Mouse (Mus musculus) embryonic facial prominence, embryonic 15.5 days (tissue): ENCODE data around the gene Hoxa9. TPM values are rescaled to one million over a fixed set of nuclear protein-coding genes. Genes with fewer than 3 reads are reported as not detected.

Source experiments
- ATAC-seq: fragments of 200-750 bp; cut with Nextera tagmentation; 2 replicates; pipeline ENCODE4 v1.8.0; 2017; ENCODE audit warnings: low read depth, moderate TSS enrichment; ENCODE audit not compliant: insufficient number of reproducible peaks, low FRiP score, low TSS enrichment
- H3K27ac ChIP-seq: fragments of 300-500 bp; sonication (generic); replicated peaks from 2 replicates; pipeline ENCODE4 v1.5.1; 2015; ENCODE audit warnings: mild to moderate bottlenecking, inconsistent platforms
- H3K27me3 ChIP-seq: fragments of 300-500 bp; sonication (generic); 2 replicates; pipeline ENCODE4 v1.6.1; 2015; ENCODE audit warnings: inconsistent platforms
- H3K36me3 ChIP-seq: fragments of 300-500 bp; sonication (generic); 2 replicates; pipeline ENCODE4 v1.6.1; 2015; ENCODE audit warnings: mild to moderate bottlenecking, inconsistent platforms
- H3K4me1 ChIP-seq: fragments of 300-500 bp; sonication (generic); 2 replicates; pipeline ENCODE4 v1.6.1; 2015; ENCODE audit warnings: inconsistent platforms
- H3K4me2 ChIP-seq: fragments of 300-500 bp; sonication (generic); replicated peaks from 2 replicates; pipeline ENCODE4 v1.6.1; 2015; ENCODE audit warnings: mild to moderate bottlenecking, inconsistent platforms
- H3K4me3 ChIP-seq: fragments of 300-500 bp; sonication (generic); replicated peaks from 2 replicates; pipeline ENCODE4 v1.5.1; 2015; ENCODE audit warnings: mild to moderate bottlenecking, inconsistent platforms
- H3K9ac ChIP-seq: fragments of 300-500 bp; sonication (generic); 2 replicates; pipeline ENCODE4 v1.6.1; 2015; ENCODE audit warnings: inconsistent platforms
- H3K9me3 ChIP-seq: fragments of 300-500 bp; sonication (generic); replicated peaks from 2 replicates; pipeline ENCODE4 v1.6.1; 2016; ENCODE audit warnings: inconsistent platforms
- WGBS: fragments of 180-500 bp; shearing (Covaris S2); methylation state at CpG from one replicate; pipeline ENCODE4 v1.1.7; 2015; 5-methylcytosine and 5-hydroxymethylcytosine counted together
- polyA plus RNA-seq: library from polyadenylated mRNA; unstranded; fragments of >200 nt; fragmentation: Nextera tagmentation; extraction: Ambion mirVana; gene quantifications from 2 replicates; pipeline ENCODE4 v1.2.1, GENCODE M21; 2015

Gene Hoxa9
- polyA plus RNA-seq, 1 experiment from 2014 or later = 0.13 TPM

GRCm38 (mm10) chr6:52240389-52241000, 9.6 kb upstream of the Hoxa9 start, which contains the start of gene Hoxa10:
Hoxa10 (minus strand) TSS chr6:52240854.
- Histone ChIP-seq H3K27ac (no peak within 1 kb of the TSS), H3K4me3 (peak within 1 kb of the TSS; percentile 24), H3K36me3 (no peaks in the 10 kb centered on the region), H3K4me1 (peaks cover 14% of the 10 kb centered on the region), H3K4me2 (peak within 1 kb of the TSS; percentile 34), H3K27me3 (peaks cover 97% of the 10 kb centered on the region), H3K9ac (no peak within 1 kb of the TSS), H3K9me3 (no peaks in the 10 kb centered on the region)
- no peak for ATAC-seq
- WGBS = 2% methylated on average over 35 of the region's 35 CpGs

GRCm38 (mm10) chr6:52239625-52240388, 8.9 kb upstream of the Hoxa9 start:
- Histone ChIP-seq H3K36me3 (no peaks in the 10 kb centered on the region), H3K4me2 (peak overlapping the region; percentile 34), H3K9me3 (no peaks in the 10 kb centered on the region), H3K4me3 (peak overlapping the region; percentile 24), H3K27me3 (peaks cover 97% of the 10 kb centered on the region), H3K9ac (no peak overlapping the region), H3K27ac (no peak overlapping the region), H3K4me1 (peaks cover 10% of the 10 kb centered on the region)
- no peak for ATAC-seq
- 2% methylated on average over 30 of the region's 30 CpGs for WGBS

GRCm38 (mm10) chr6:52238976-52239375, 8.1 kb upstream of the Hoxa9 start:
- Histone ChIP-seq H3K9ac (no peak overlapping the region), H3K4me2 (no peak overlapping the region)

GRCm38 (mm10) chr6:52238155-52238545, 7.3 kb upstream of the Hoxa9 start:
- 2% methylated on average over 7 of the region's 7 CpGs for WGBS
- Histone ChIP-seq H3K27ac (no peak overlapping the region), H3K27me3 (peaks cover 97% of the 10 kb centered on the region), H3K4me2 (no peak overlapping the region), H3K9me3 (no peaks in the 10 kb centered on the region), H3K4me3 (no peak overlapping the region), H3K36me3 (no peaks in the 10 kb centered on the region), H3K4me1 (peaks cover 20% of the 10 kb centered on the region), H3K9ac (no peak overlapping the region)
- ATAC-seq = no peak

More at GRCm38 (mm10) chr6:52238976-52239375, 8.1 kb upstream of the Hoxa9 start:
- ATAC-seq = no peak
- H3K27me3 ChIP-seq = peaks cover 97% of the 10 kb centered on the region
- H3K9me3 ChIP-seq = no peaks in the 10 kb centered on the region
- no peak overlapping the region for H3K27ac ChIP-seq
- no peaks in the 10 kb centered on the region for H3K36me3 ChIP-seq
- 4% methylated on average over 7 of the region's 7 CpGs for WGBS
- no peak overlapping the region for H3K4me3 ChIP-seq
- H3K4me1 ChIP-seq = peaks cover 17% of the 10 kb centered on the region

GRCm38 (mm10) chr6:52237346-52238154, 6.7 kb upstream of the Hoxa9 start:
- no peak for ATAC-seq
- H3K9ac ChIP-seq = no peak overlapping the region
- 9% methylated on average over 10 of the region's 10 CpGs for WGBS
- H3K27me3 ChIP-seq = peaks cover 97% of the 10 kb centered on the region
- peaks cover 20% of the 10 kb centered on the region for H3K4me1 ChIP-seq
- H3K4me3 ChIP-seq = no peak overlapping the region
- no peaks in the 10 kb centered on the region for H3K36me3 ChIP-seq
- no peak overlapping the region for H3K4me2 ChIP-seq
- no peaks in the 10 kb centered on the region for H3K9me3 ChIP-seq
- no peak overlapping the region for H3K27ac ChIP-seq

GRCm38 (mm10) chr6:52236806-52237205, 5.9 kb upstream of the Hoxa9 start:
- no peak overlapping the region for H3K4me2 ChIP-seq
- peaks cover 20% of the 10 kb centered on the region for H3K4me1 ChIP-seq
- no peaks in the 10 kb centered on the region for H3K9me3 ChIP-seq
- no peak overlapping the region for H3K9ac ChIP-seq
- no peak overlapping the region for H3K4me3 ChIP-seq
- no peak for ATAC-seq
- no peak overlapping the region for H3K27ac ChIP-seq
- H3K27me3 ChIP-seq = peaks cover 97% of the 10 kb centered on the region
- no peaks in the 10 kb centered on the region for H3K36me3 ChIP-seq
- WGBS = 6% methylated on average over 3 of the region's 3 CpGs

GRCm38 (mm10) chr6:52235866-52236265, 5.0 kb upstream of the Hoxa9 start:
- Histone ChIP-seq H3K9me3 (no peaks in the 10 kb centered on the region), H3K9ac (no peak overlapping the region), H3K36me3 (no peaks in the 10 kb centered on the region), H3K4me1 (peaks cover 20% of the 10 kb centered on the region), H3K27ac (no peak overlapping the region), H3K27me3 (peaks cover 95% of the 10 kb centered on the region), H3K4me3 (no peak overlapping the region), H3K4me2 (no peak overlapping the region)
- WGBS = 18% methylated on average over 6 of the region's 6 CpGs
- no peak for ATAC-seq

- Histone ChIP-seq H3K4me2 (no peak overlapping the region), H3K9me3 (no peaks in the 10 kb centered on the region), H3K27ac (no peak overlapping the region), H3K4me3 (no peak overlapping the region), H3K27me3 (peaks cover 95% of the 10 kb centered on the region), H3K4me1 (peaks cover 20% of the 10 kb centered on the region), H3K36me3 (no peaks in the 10 kb centered on the region), H3K9ac (no peak overlapping the region)
- ATAC-seq = no peak
- WGBS = 23% methylated on average over 9 of the region's 9 CpGs
Measured at GRCm38 (mm10) chr6:52235267-52235666, 4.4 kb upstream of the Hoxa9 start.

GRCm38 (mm10) chr6:52234428-52235140, 3.7 kb upstream of the Hoxa9 start:
- Histone ChIP-seq H3K27ac (no peak overlapping the region), H3K4me1 (peaks cover 16% of the 10 kb centered on the region), H3K27me3 (peaks cover 95% of the 10 kb centered on the region), H3K4me3 (peak overlapping the region; percentile 13; the same call in 1 of the 2 replicates), H3K9me3 (no peaks in the 10 kb centered on the region), H3K36me3 (no peaks in the 10 kb centered on the region), H3K9ac (no peak overlapping the region), H3K4me2 (no peak overlapping the region)
- ATAC-seq = no peak
- under 1% methylated on average over 65 of the region's 68 CpGs for WGBS

GRCm38 (mm10) chr6:52233546-52234427, 2.9 kb upstream of the Hoxa9 start:
- Histone ChIP-seq H3K4me2 (no peak overlapping the region), H3K27me3 (peaks cover 97% of the 10 kb centered on the region), H3K9ac (no peak overlapping the region), H3K4me1 (peaks cover 19% of the 10 kb centered on the region), H3K36me3 (no peaks in the 10 kb centered on the region), H3K9me3 (no peaks in the 10 kb centered on the region), H3K27ac (no peak overlapping the region), H3K4me3 (peak overlapping the region; percentile 13; the same call in 1 of the 2 replicates)
- under 1% methylated on average over 70 of the region's 70 CpGs for WGBS
- no peak for ATAC-seq
